Mouse (Mus musculus) embryonic facial prominence, embryonic 11.5 days (tissue): Measurements from ENCODE around the gene Sox2. TPM values are rescaled to one million over a fixed set of nuclear protein-coding genes. Genes with fewer than 3 reads are reported as not detected.
A peak's percentile ranks its signal among the peaks of the same experiment; 100 is the strongest.

Experiments used
- ATAC-seq: fragments of 200-750 bp; cut with Nextera tagmentation; replicated peaks from 2 replicates; pipeline ENCODE4 v1.8.0; 2017; ENCODE audit warnings: low read depth; ENCODE audit not compliant: insufficient number of reproducible peaks, low FRiP score, low TSS enrichment
- DNase-seq: peaks from one replicate; pipeline ENCODE4 v3.0.0-alpha.2; 2015; ENCODE audit warnings: low spot score
- H3K27ac ChIP-seq: fragments of 300-500 bp; sonication (generic); replicated peaks from 2 replicates; pipeline ENCODE4 v1.5.1; 2014; ENCODE audit warnings: mild to moderate bottlenecking, low read depth, low read length, control low read depth
- H3K27me3 ChIP-seq: fragments of 300-500 bp; sonication (generic); 2 replicates; pipeline ENCODE4 v1.6.1; 2014; ENCODE audit warnings: mild to moderate bottlenecking, low read length, moderate library complexity, mixed read lengths; ENCODE audit not compliant: control insufficient read depth, insufficient read depth
- H3K36me3 ChIP-seq: fragments of 300-500 bp; sonication (generic); replicated peaks from 2 replicates; pipeline ENCODE4 v1.6.1; 2014; ENCODE audit warnings: low read depth, mild to moderate bottlenecking, low read length, moderate library complexity, mixed read lengths; ENCODE audit not compliant: control insufficient read depth, insufficient read depth
- H3K4me1 ChIP-seq: fragments of 300-500 bp; sonication (generic); 2 replicates; pipeline ENCODE4 v1.6.1; 2014; ENCODE audit warnings: low read length, mixed read lengths; ENCODE audit not compliant: control insufficient read depth, insufficient read depth
- H3K4me2 ChIP-seq: fragments of 300-500 bp; sonication (generic); 2 replicates; pipeline ENCODE4 v1.6.1; 2014; ENCODE audit warnings: low read depth, mild to moderate bottlenecking, control low read depth, low read length, moderate library complexity
- H3K4me3 ChIP-seq: fragments of 300-500 bp; sonication (generic); 2 replicates; pipeline ENCODE4 v1.5.1; 2014; ENCODE audit warnings: low read depth, low read length, control low read depth
- H3K9ac ChIP-seq: fragments of 300-500 bp; sonication (generic); replicated peaks from 2 replicates; pipeline ENCODE4 v1.6.1; 2014; ENCODE audit warnings: mild to moderate bottlenecking, control low read depth, low read length
- H3K9me3 ChIP-seq: fragments of 300-500 bp; sonication (generic); replicated peaks from 2 replicates; pipeline ENCODE4 v1.6.1; 2016; ENCODE audit warnings: mild to moderate bottlenecking, low read length, inconsistent platforms, mixed read lengths; ENCODE audit not compliant: control insufficient read depth
- WGBS: fragments of 180-500 bp; shearing (Covaris S2); extraction: QIAGEN DNeasy Blood & Tissue Kit; methylation state at CpG from one replicate; pipeline ENCODE4 v1.1.7; 2014; 5-methylcytosine and 5-hydroxymethylcytosine counted together
- polyA plus RNA-seq: library from polyadenylated mRNA; unstranded; fragments of >200 nt; fragmentation: Nextera tagmentation; extraction: Ambion mirVana; gene quantifications from 2 replicates; pipeline ENCODE4 v1.2.1, GENCODE M21; 2014

Gene Sox2
- polyA plus RNA-seq, 1 experiment from 2014 or later = 13.2 TPM

- DNase-seq = no peak
- Histone ChIP-seq H3K4me2 (no peak overlapping the region), H3K9me3 (no peaks in the 10 kb centered on the region), H3K36me3 (no peaks in the 10 kb centered on the region), H3K4me1 (no peaks in the 10 kb centered on the region), H3K27ac (no peak overlapping the region), H3K4me3 (no peak overlapping the region), H3K27me3 (no peaks in the 10 kb centered on the region), H3K9ac (no peak overlapping the region)
- no peak for ATAC-seq
- 62% methylated on average over 8 of the region's 8 CpGs for WGBS
Measured at GRCm38 (mm10) chr3:34630031-34630430, 20.2 kb upstream of the Sox2 start.

- Histone ChIP-seq H3K9me3 (no peaks in the 10 kb centered on the region), H3K4me2 (no peak overlapping the region), H3K27me3 (no peaks in the 10 kb centered on the region), H3K36me3 (no peaks in the 10 kb centered on the region), H3K27ac (no peak overlapping the region), H3K4me3 (no peak overlapping the region), H3K4me1 (no peaks in the 10 kb centered on the region), H3K9ac (no peak overlapping the region)
- DNase-seq = no peak
- 51% methylated on average over 1 of the region's 1 CpGs for WGBS
- ATAC-seq = no peak
Measured at GRCm38 (mm10) chr3:34630736-34631135, 19.5 kb upstream of the Sox2 start.

DNA sequence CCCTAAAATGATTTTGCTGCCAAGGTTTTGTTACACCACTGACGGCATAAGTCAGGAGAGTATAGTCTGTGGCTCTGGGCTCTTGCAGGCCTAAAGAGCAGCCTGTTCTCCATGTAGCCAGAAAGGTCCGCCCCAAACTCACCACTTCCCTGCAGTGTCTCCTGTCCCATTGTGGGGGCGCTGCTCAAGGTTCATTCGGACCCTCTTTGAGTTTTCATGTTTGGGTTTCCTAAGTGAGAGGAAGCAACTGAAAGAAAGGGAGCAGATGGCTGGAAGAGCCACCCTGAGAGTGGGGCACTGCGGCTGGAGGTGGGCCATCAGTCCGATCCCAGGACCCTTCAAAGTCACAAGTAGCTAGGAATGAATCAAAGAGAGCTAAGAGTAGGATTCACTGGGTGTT, 13.2 kb upstream of the Sox2 start:
- DNase-seq = no peak
- H3K27me3 ChIP-seq = peaks cover 13% of the 10 kb centered on the region
- H3K9ac ChIP-seq = no peak overlapping the region

DNA sequence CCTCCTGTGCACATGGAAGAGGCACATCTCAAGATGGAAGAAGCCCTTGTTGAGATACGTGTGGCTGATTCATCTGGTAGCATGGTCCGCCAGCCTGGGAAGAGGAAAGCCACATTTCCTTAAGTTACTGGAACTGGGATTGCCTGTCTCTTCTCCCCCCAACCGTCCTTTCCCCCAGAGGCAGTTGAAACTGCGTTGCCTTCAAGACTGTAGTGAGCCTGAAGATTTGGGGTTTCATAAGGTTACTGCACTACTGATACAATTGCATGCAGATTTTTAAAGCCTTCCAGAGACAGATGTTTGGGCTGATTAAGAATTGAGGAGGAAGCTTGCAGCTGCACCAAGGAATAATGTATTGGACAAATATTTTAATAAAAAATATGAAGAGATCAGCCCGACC, 12.7 kb upstream of the Sox2 start:
- H3K4me2 ChIP-seq = no peak overlapping the region
- no peak for DNase-seq
- H3K9ac ChIP-seq = no peak overlapping the region
- H3K4me1 ChIP-seq = peaks cover 4% of the 10 kb centered on the region; the same call in 1 of the 2 replicates
- ATAC-seq = no peak
- H3K27ac ChIP-seq = no peak overlapping the region
- H3K36me3 ChIP-seq = no peaks in the 10 kb centered on the region
- 28% methylated on average over 5 of the region's 5 CpGs for WGBS
- H3K9me3 ChIP-seq = no peaks in the 10 kb centered on the region
- peaks cover 18% of the 10 kb centered on the region for H3K27me3 ChIP-seq
- no peak overlapping the region for H3K4me3 ChIP-seq

More for the DNA sequence above, 13.2 kb upstream of the Sox2 start:
- Histone ChIP-seq H3K4me3 (no peak overlapping the region), H3K4me2 (no peak overlapping the region), H3K27ac (no peak overlapping the region), H3K9me3 (no peaks in the 10 kb centered on the region), H3K4me1 (no peaks in the 10 kb centered on the region), H3K36me3 (no peaks in the 10 kb centered on the region)
- no peak for ATAC-seq
- 56% methylated on average over 6 of the region's 6 CpGs for WGBS

DNA sequence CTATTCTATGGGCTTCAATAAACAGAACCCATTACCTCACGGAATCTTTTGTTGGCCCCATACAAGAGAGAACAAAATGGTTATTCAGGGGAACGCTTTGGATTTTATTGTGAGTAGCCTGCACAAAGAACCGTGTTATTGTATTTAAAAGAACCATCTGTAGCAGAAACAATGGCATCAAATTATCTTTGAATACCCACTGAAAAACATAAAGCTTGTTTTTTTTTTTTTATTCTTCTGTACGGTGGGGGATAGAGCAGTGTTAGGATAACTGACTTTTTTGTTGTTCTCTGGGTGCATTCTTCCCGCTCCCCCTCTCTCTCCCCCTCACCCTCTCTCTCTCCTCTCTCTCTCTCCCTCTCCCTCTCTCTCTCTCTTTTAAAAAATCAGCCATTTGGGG, 12.3 kb upstream of the Sox2 start:
- peaks cover 20% of the 10 kb centered on the region for H3K27me3 ChIP-seq
- no peak overlapping the region for H3K9ac ChIP-seq
- no peak overlapping the region for H3K4me3 ChIP-seq

GRCm38 (mm10) chr3:34638344-34638743, 11.9 kb upstream of the Sox2 start:
- Histone ChIP-seq H3K9ac (no peak overlapping the region), H3K36me3 (no peaks in the 10 kb centered on the region), H3K4me1 (peaks cover 5% of the 10 kb centered on the region; the same call in 1 of the 2 replicates), H3K27me3 (peaks cover 23% of the 10 kb centered on the region), H3K4me2 (no peak overlapping the region), H3K27ac (no peak overlapping the region), H3K9me3 (no peaks in the 10 kb centered on the region), H3K4me3 (no peak overlapping the region)
- ATAC-seq = 0 out of 2 replicates have a peak, but pooled peaks have one; percentile 17
- DNase-seq = no peak
- 6% methylated on average over 13 of the region's 13 CpGs for WGBS

More for the DNA sequence above, 12.3 kb upstream of the Sox2 start:
- WGBS = 25% methylated on average over 5 of the region's 5 CpGs
- Histone ChIP-seq H3K4me2 (no peak overlapping the region), H3K36me3 (no peaks in the 10 kb centered on the region), H3K4me1 (peaks cover 5% of the 10 kb centered on the region; the same call in 1 of the 2 replicates), H3K27ac (no peak overlapping the region), H3K9me3 (no peaks in the 10 kb centered on the region)
- no peak for DNase-seq
- no peak for ATAC-seq

- H3K27me3 ChIP-seq = peaks cover 28% of the 10 kb centered on the region
Measured at GRCm38 (mm10) chr3:34639031-34639872, 11.0 kb upstream of the Sox2 start.

DNA sequence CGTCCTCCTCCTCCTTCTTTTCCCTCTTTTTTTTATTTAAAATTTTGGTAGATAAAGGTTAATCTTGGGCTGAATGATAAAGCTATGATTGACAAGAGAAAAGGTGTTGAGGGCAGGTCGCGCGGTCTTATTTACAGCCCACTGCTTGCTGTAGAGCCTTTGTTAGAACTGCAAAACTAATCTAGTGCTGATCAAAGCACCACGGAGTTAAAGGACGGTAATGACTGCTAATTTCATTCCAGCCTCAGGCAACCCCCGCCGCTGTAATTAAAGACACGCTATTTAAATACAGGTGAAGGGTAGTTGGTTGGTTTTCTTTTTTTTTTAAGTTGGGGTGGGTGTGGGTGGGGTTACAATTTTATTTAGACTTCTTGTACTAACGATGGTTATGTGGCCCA, 10.3 kb upstream of the Sox2 start:
- ATAC-seq = no peak
- 2% methylated on average over 10 of the region's 10 CpGs for WGBS
- peaks cover 30% of the 10 kb centered on the region for H3K27me3 ChIP-seq

More at GRCm38 (mm10) chr3:34639031-34639872, 11.0 kb upstream of the Sox2 start:
- H3K4me1 ChIP-seq = peaks cover 5% of the 10 kb centered on the region; the same call in 1 of the 2 replicates
- H3K4me3 ChIP-seq = 0 out of 2 replicates have a peak overlapping the region, but pooled peaks have one; percentile 7
- peak overlapping the region; percentile 14; the same call in 1 of the 2 replicates for H3K9ac ChIP-seq
- H3K36me3 ChIP-seq = no peaks in the 10 kb centered on the region
- peak overlapping the region; percentile 14 for H3K4me2 ChIP-seq
- H3K9me3 ChIP-seq = no peaks in the 10 kb centered on the region
- DNase-seq (peak; percentile 84), ATAC-seq (peak; percentile 47; the same call in 1 of the 2 replicates)
- H3K27ac ChIP-seq = no peak overlapping the region
- WGBS = 4% methylated on average over 24 of the region's 24 CpGs

More for the DNA sequence above, 10.3 kb upstream of the Sox2 start:
- H3K9ac ChIP-seq = no peak overlapping the region
- no peaks in the 10 kb centered on the region for H3K9me3 ChIP-seq
- H3K27ac ChIP-seq = no peak overlapping the region
- no peak for DNase-seq
- H3K4me2 ChIP-seq = peak overlapping the region; percentile 14; the same call in 1 of the 2 replicates
- peaks cover 5% of the 10 kb centered on the region; the same call in 1 of the 2 replicates for H3K4me1 ChIP-seq
- H3K36me3 ChIP-seq = no peaks in the 10 kb centered on the region
- no peak overlapping the region for H3K4me3 ChIP-seq
